Mouse (Mus musculus) lung, postnatal 0 days (tissue): ENCODE measurements at regions not wholly inside any gene's neighbourhood (a gene's known extent, or its start where the extent isn't known, plus 50 kb on each side); places are given as distances from the start of the nearest gene placed in this dataset.
A peak's percentile ranks its signal among the peaks of the same experiment; 100 is the strongest.

ENCODE experiments used
- ATAC-seq: fragments of 200-750 bp; cut with Nextera tagmentation; 2 replicates; pipeline ENCODE4 v1.8.0; 2017; ENCODE audit warnings: moderate library complexity
- DNase-seq: peaks from one replicate; pipeline ENCODE4 v3.0.0-alpha.2; 2016; ENCODE audit warnings: low spot score
- H3K27ac ChIP-seq: fragments of 300-500 bp; sonication (generic); 2 replicates; pipeline ENCODE4 v1.5.1; 2014; ENCODE audit warnings: antibody characterized with exemption, mild to moderate bottlenecking, low read length, mixed read lengths
- H3K27me3 ChIP-seq: fragments of 300-500 bp; sonication (generic); replicated peaks from 2 replicates; pipeline ENCODE4 v1.6.1; 2014; ENCODE audit warnings: low read length, mixed read lengths; ENCODE audit not compliant: insufficient read depth
- H3K36me3 ChIP-seq: fragments of 300-500 bp; sonication (generic); 2 replicates; pipeline ENCODE4 v1.6.1; 2014; ENCODE audit warnings: low read length, mixed read lengths; ENCODE audit not compliant: insufficient read depth
- H3K4me1 ChIP-seq: fragments of 300-500 bp; sonication (generic); 2 replicates; pipeline ENCODE4 v1.6.1; 2014; ENCODE audit warnings: antibody characterized with exemption, low read depth, low read length, mixed read lengths; ENCODE audit not compliant: insufficient read depth
- H3K4me2 ChIP-seq: fragments of 300-500 bp; sonication (generic); replicated peaks from 2 replicates; pipeline ENCODE4 v1.6.1; 2014; ENCODE audit warnings: low read depth, mild to moderate bottlenecking, low read length, moderate library complexity, mixed read lengths
- H3K4me3 ChIP-seq: fragments of 300-500 bp; sonication (generic); 2 replicates; pipeline ENCODE4 v1.5.1; 2014; ENCODE audit warnings: low read depth, low read length
- H3K9ac ChIP-seq: fragments of 300-500 bp; sonication (generic); replicated peaks from 2 replicates; pipeline ENCODE4 v1.6.1; 2014; ENCODE audit warnings: low read depth, mild to moderate bottlenecking
- H3K9me3 ChIP-seq: fragments of 300-500 bp; sonication (generic); 2 replicates; pipeline ENCODE4 v1.6.1; 2016; ENCODE audit warnings: low read length, mixed read lengths
- CTCF ChIP-seq: IDR thresholded peaks from 2 replicates; pipeline ENCODE4 v1.5.1; 2016; ENCODE audit warnings: antibody characterized with exemption, mild to moderate bottlenecking
- EP300 ChIP-seq: IDR thresholded peaks from 2 replicates; pipeline ENCODE4 v1.6.1; 2016; ENCODE audit warnings: antibody characterized with exemption, mild to moderate bottlenecking, control low read depth
- WGBS: fragments of 180-500 bp; shearing (Covaris S2); extraction: QIAGEN DNeasy Blood & Tissue Kit; methylation state at CpG from one replicate; pipeline ENCODE4 v1.1.7; 2014; 5-methylcytosine and 5-hydroxymethylcytosine counted together

GRCm38 (mm10) chr8:26751651-26752050 is 225.5 kb upstream of the Zfp703 start:
- 87% methylated on average over 5 of the region's 5 CpGs for WGBS
- ATAC-seq (no peak), DNase-seq (no peak)

GRCm38 (mm10) chr8:26756452-26756851 is 220.7 kb upstream of the Zfp703 start:
- Histone ChIP-seq H3K27me3 (no peaks in the 10 kb centered on the region), H3K36me3 (no peaks in the 10 kb centered on the region), H3K9me3 (no peaks in the 10 kb centered on the region), H3K4me2 (no peak overlapping the region), H3K27ac (no peak overlapping the region), H3K4me1 (no peaks in the 10 kb centered on the region), H3K4me3 (no peak overlapping the region), H3K9ac (no peak overlapping the region)
- WGBS: 59% methylated on average over 2 of the region's 2 CpGs
- TF ChIP-seq EP300 (no peak), CTCF (no peak)
- no peak for DNase-seq
- ATAC-seq: no peak

More at GRCm38 (mm10) chr8:26751651-26752050, 225.5 kb upstream of the Zfp703 start:
- no peak overlapping the region for H3K4me2 ChIP-seq
- H3K27me3 ChIP-seq: no peaks in the 10 kb centered on the region
- no peaks in the 10 kb centered on the region for H3K36me3 ChIP-seq
- no peak overlapping the region for H3K27ac ChIP-seq
- TF ChIP-seq CTCF: no peak
- no peak for TF ChIP-seq EP300
- no peaks in the 10 kb centered on the region for H3K9me3 ChIP-seq
- no peak overlapping the region for H3K9ac ChIP-seq
- no peaks in the 10 kb centered on the region for H3K4me1 ChIP-seq
- no peak overlapping the region for H3K4me3 ChIP-seq

GRCm38 (mm10) chr8:26760726-26761125 is 216.4 kb upstream of the Zfp703 start:
- DNase-seq: no peak
- WGBS: 96% methylated on average over 1 of the region's 1 CpGs
- Histone ChIP-seq H3K4me3 (no peak overlapping the region), H3K36me3 (no peaks in the 10 kb centered on the region), H3K4me2 (no peak overlapping the region), H3K9ac (no peak overlapping the region), H3K4me1 (no peaks in the 10 kb centered on the region), H3K9me3 (no peaks in the 10 kb centered on the region), H3K27me3 (no peaks in the 10 kb centered on the region), H3K27ac (no peak overlapping the region)
- TF ChIP-seq CTCF (no peak), EP300 (no peak)
- no peak for ATAC-seq

- H3K4me3 ChIP-seq: no peak overlapping the region
- no peak for TF ChIP-seq CTCF
- no peak for TF ChIP-seq EP300
- ATAC-seq (no peak), DNase-seq (no peak)
- no peaks in the 10 kb centered on the region for H3K27me3 ChIP-seq
- H3K36me3 ChIP-seq: no peaks in the 10 kb centered on the region
- H3K9me3 ChIP-seq: no peaks in the 10 kb centered on the region
- H3K4me2 ChIP-seq: no peak overlapping the region
- 53% methylated on average over 16 of the region's 16 CpGs for WGBS
- H3K4me1 ChIP-seq: no peaks in the 10 kb centered on the region
- no peak overlapping the region for H3K9ac ChIP-seq
- H3K27ac ChIP-seq: no peak overlapping the region
Observed at GRCm38 (mm10) chr8:26762942-26763778, 214.0 kb upstream of the Zfp703 start.

GRCm38 (mm10) chr8:26768474-26769229 is 208.5 kb upstream of the Zfp703 start:
- Histone ChIP-seq H3K9ac (no peak overlapping the region), H3K4me2 (no peak overlapping the region), H3K27ac (no peak overlapping the region), H3K27me3 (no peaks in the 10 kb centered on the region), H3K4me1 (peaks cover 4% of the 10 kb centered on the region; the same call in 1 of the 2 replicates), H3K9me3 (no peaks in the 10 kb centered on the region), H3K4me3 (no peak overlapping the region), H3K36me3 (no peaks in the 10 kb centered on the region)
- DNase-seq: no peak
- TF ChIP-seq CTCF (no peak), EP300 (no peak)
- ATAC-seq: no peak
- 74% methylated on average over 10 of the region's 10 CpGs for WGBS

GRCm38 (mm10) chr8:26770424-26770886 is 206.7 kb upstream of the Zfp703 start:
- WGBS: 34% methylated on average over 16 of the region's 16 CpGs
- TF ChIP-seq CTCF: no peak
- TF ChIP-seq EP300: no peak
- H3K9me3 ChIP-seq: no peaks in the 10 kb centered on the region
- DNase-seq: no peak
- H3K36me3 ChIP-seq: no peaks in the 10 kb centered on the region
- H3K9ac ChIP-seq: no peak overlapping the region
- H3K4me2 ChIP-seq: 0 out of 2 replicates have a peak overlapping the region, but pooled peaks have one; percentile 1
- no peak for ATAC-seq
- H3K27ac ChIP-seq: no peak overlapping the region
- no peak overlapping the region for H3K4me3 ChIP-seq
- H3K27me3 ChIP-seq: no peaks in the 10 kb centered on the region
- peaks cover 4% of the 10 kb centered on the region; the same call in 1 of the 2 replicates for H3K4me1 ChIP-seq
